Mouse (Mus musculus) liver, embryonic 14.5 days (tissue): ENCODE measurements at regions not wholly inside any gene's neighbourhood (a gene's known extent, or its start where the extent isn't known, plus 50 kb on each side); places are given as distances from the start of the nearest gene placed in this dataset.

Experiments
- CTCF ChIP-seq: IDR thresholded peaks from 2 replicates; pipeline ENCODE4 v1.5.1; 2016; ENCODE audit warnings: antibody characterized with exemption, low read depth, control low read depth
- EP300 ChIP-seq: IDR thresholded peaks from 2 replicates; pipeline ENCODE4 v1.6.1; 2016; ENCODE audit warnings: antibody characterized with exemption, low read depth

- TF ChIP-seq CTCF (no peak), EP300 (no peak)
These were observed 69.6 kb upstream of the Tdrd3 start for GRCm38 (mm10) chr14:87346812-87347211.
